Mouse (Mus musculus) kidney, embryonic 16.5 days (tissue): ENCODE data around the gene Pde10a. TPM values are rescaled to one million over a fixed set of nuclear protein-coding genes. Genes with fewer than 3 reads are reported as not detected.

Experiments used
- ATAC-seq: fragments of 200-750 bp; cut with Nextera tagmentation; 2 replicates; pipeline ENCODE4 v1.8.0; 2017; ENCODE audit warnings: moderate TSS enrichment; ENCODE audit not compliant: low FRiP score, low TSS enrichment
- H3K27ac ChIP-seq: fragments of 300-500 bp; sonication (generic); 2 replicates; pipeline ENCODE4 v1.5.1; 2014; ENCODE audit warnings: low read length
- H3K27me3 ChIP-seq: fragments of 300-500 bp; sonication (generic); 2 replicates; pipeline ENCODE4 v1.6.1; 2014; ENCODE audit warnings: low read length, control low read depth, mixed read lengths; ENCODE audit not compliant: insufficient read depth
- H3K36me3 ChIP-seq: fragments of 300-500 bp; sonication (generic); 2 replicates; pipeline ENCODE4 v1.6.1; 2014; ENCODE audit warnings: low read length, control low read depth, mixed read lengths; ENCODE audit not compliant: insufficient read depth
- H3K4me1 ChIP-seq: fragments of 300-500 bp; sonication (generic); 2 replicates; pipeline ENCODE4 v1.6.1; 2014; ENCODE audit warnings: low read length, control low read depth, mixed read lengths; ENCODE audit not compliant: insufficient read depth
- H3K4me2 ChIP-seq: fragments of 300-500 bp; sonication (generic); replicated peaks from 2 replicates; pipeline ENCODE4 v1.6.1; 2014; ENCODE audit warnings: low read depth, low read length
- H3K4me3 ChIP-seq: fragments of 300-500 bp; sonication (generic); 2 replicates; pipeline ENCODE4 v1.5.1; 2014; ENCODE audit warnings: mild to moderate bottlenecking, low read length
- H3K9ac ChIP-seq: fragments of 300-500 bp; sonication (generic); replicated peaks from 2 replicates; pipeline ENCODE4 v1.6.1; 2014; ENCODE audit warnings: low read length
- H3K9me3 ChIP-seq: fragments of 300-500 bp; sonication (generic); 2 replicates; pipeline ENCODE4 v1.6.1; 2016; ENCODE audit warnings: low read length, control low read depth
- WGBS: fragments of 180-500 bp; shearing (Covaris S2); extraction: QIAGEN DNeasy Blood & Tissue Kit; methylation state at CpG from one replicate; pipeline ENCODE4 v1.1.7; 2014; 5-methylcytosine and 5-hydroxymethylcytosine counted together
- polyA plus RNA-seq: library from polyadenylated mRNA; unstranded; fragments of >200 nt; fragmentation: Nextera tagmentation; extraction: Ambion mirVana; gene quantifications from 2 replicates; pipeline ENCODE4 v1.2.1, GENCODE M21; 2015

Pde10a gene
- polyA plus RNA-seq, 1 experiment from 2014 or later: 1.3 TPM

DNA sequence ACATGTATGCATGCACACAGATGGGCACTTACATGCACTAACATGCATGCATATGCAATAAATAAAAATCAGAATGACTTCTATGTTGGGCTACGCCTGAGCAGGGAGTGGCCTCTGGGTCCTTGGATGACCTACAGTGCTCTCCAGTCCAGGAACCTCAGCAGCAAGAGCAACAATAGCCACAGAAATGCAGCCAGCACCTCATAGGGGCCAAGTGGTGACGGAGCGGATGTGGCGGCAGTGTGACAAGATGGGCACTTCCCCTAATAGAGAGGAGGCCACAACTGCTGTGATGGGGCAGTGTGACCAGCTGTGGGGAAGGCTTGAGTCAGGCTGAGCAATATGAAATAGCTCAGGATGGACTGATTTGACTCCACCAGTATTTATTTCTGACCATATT is 109.3 kb downstream of the Pde10a start:
- 81% methylated on average over 4 of the region's 4 CpGs for WGBS

DNA sequence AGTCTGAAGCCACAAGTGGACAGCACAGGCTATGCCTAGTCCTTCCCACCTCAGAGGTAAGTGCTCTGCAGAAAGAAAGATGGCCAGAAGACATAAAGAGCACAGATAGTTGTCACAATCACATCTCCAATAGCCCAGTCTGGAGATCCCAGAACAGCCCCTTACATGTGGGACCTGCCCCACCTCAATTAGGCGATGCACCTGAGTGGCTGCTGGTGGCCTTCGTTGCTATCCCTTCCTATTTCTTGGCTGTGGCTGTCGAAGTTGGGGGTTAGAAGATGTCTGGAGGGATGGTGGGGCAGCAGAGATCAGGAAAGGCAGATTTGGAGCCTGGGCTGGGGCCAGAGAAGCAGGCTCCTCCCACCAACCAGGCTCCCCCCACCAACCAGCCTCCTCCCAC is 111.1 kb downstream of the Pde10a start:
- 60% methylated on average over 3 of the region's 3 CpGs for WGBS
- ATAC-seq: 0 out of 2 replicates have a peak, but pooled peaks have one; percentile 14
- Histone ChIP-seq H3K27me3 (no peaks in the 10 kb centered on the region), H3K27ac (no peak overlapping the region), H3K9ac (no peak overlapping the region), H3K4me2 (no peak overlapping the region), H3K4me3 (no peak overlapping the region), H3K36me3 (no peaks in the 10 kb centered on the region), H3K4me1 (peaks cover 4% of the 10 kb centered on the region; the same call in 1 of the 2 replicates), H3K9me3 (no peaks in the 10 kb centered on the region)

More for the DNA sequence above, 109.3 kb downstream of the Pde10a start:
- no peaks in the 10 kb centered on the region for H3K9me3 ChIP-seq
- H3K36me3 ChIP-seq: no peaks in the 10 kb centered on the region
- H3K9ac ChIP-seq: no peak overlapping the region
- no peak overlapping the region for H3K27ac ChIP-seq
- ATAC-seq: no peak
- no peaks in the 10 kb centered on the region for H3K27me3 ChIP-seq
- H3K4me1 ChIP-seq: peaks cover 4% of the 10 kb centered on the region; the same call in 1 of the 2 replicates
- H3K4me2 ChIP-seq: no peak overlapping the region
- no peak overlapping the region for H3K4me3 ChIP-seq

- Histone ChIP-seq H3K9ac (no peak overlapping the region), H3K36me3 (no peaks in the 10 kb centered on the region), H3K9me3 (no peaks in the 10 kb centered on the region), H3K4me2 (no peak overlapping the region), H3K27ac (no peak overlapping the region), H3K4me1 (peaks cover 4% of the 10 kb centered on the region; the same call in 1 of the 2 replicates), H3K27me3 (no peaks in the 10 kb centered on the region), H3K4me3 (no peak overlapping the region)
- no peak for ATAC-seq
- 32% methylated on average over 11 of the region's 11 CpGs for WGBS
Measured at GRCm38 (mm10) chr17:8636691-8637090, 111.5 kb downstream of the Pde10a start.

- no peak overlapping the region for H3K4me2 ChIP-seq
Measured at GRCm38 (mm10) chr17:8637181-8637580, 112.0 kb downstream of the Pde10a start.

DNA sequence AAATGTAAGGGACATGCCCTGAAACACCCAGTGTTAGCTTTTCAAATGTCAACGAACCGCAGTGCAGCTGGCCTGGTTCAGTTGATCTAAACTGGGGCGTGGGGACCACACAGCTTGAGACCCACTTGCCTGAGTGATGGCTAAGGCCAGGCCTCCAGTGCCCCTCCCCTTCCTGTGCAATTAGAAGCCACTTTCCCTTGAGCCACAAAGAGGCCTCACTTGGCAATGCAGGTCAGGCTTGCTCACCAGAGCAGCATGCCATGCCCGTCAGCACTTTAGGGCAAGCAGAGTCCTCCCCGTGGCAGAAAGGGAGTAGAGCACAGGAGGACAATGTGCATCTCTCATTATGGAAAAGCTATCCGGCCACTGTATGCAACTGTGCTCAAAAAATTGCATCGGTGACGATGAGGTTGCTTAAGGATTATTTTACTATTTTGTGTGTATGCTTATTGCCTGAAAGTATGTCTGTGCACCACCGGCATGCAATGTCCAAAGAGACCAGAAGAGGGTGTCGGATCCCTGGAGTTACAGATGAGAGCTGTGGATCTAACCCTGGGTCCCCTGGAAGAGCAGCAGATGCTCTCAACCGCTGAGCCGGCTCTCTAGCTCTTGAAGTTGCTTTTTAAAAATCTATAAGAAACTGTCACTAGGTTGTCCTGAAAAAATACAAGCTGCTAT is 114.7 kb downstream of the Pde10a start:
- Histone ChIP-seq H3K27ac (no peak overlapping the region), H3K27me3 (no peaks in the 10 kb centered on the region), H3K4me2 (no peak overlapping the region), H3K4me3 (no peak overlapping the region), H3K36me3 (no peaks in the 10 kb centered on the region), H3K4me1 (peaks cover 4% of the 10 kb centered on the region; the same call in 1 of the 2 replicates), H3K9me3 (no peaks in the 10 kb centered on the region), H3K9ac (no peak overlapping the region)
- 79% methylated on average over 12 of the region's 12 CpGs for WGBS
- no peak for ATAC-seq

More at GRCm38 (mm10) chr17:8637181-8637580, 112.0 kb downstream of the Pde10a start:
- H3K27ac ChIP-seq: no peak overlapping the region
- H3K9ac ChIP-seq: no peak overlapping the region
- no peaks in the 10 kb centered on the region for H3K27me3 ChIP-seq
- WGBS: 47% methylated on average over 4 of the region's 4 CpGs
- peaks cover 4% of the 10 kb centered on the region; the same call in 1 of the 2 replicates for H3K4me1 ChIP-seq
- no peak for ATAC-seq
- no peaks in the 10 kb centered on the region for H3K9me3 ChIP-seq
- H3K4me3 ChIP-seq: no peak overlapping the region
- no peaks in the 10 kb centered on the region for H3K36me3 ChIP-seq

DNA sequence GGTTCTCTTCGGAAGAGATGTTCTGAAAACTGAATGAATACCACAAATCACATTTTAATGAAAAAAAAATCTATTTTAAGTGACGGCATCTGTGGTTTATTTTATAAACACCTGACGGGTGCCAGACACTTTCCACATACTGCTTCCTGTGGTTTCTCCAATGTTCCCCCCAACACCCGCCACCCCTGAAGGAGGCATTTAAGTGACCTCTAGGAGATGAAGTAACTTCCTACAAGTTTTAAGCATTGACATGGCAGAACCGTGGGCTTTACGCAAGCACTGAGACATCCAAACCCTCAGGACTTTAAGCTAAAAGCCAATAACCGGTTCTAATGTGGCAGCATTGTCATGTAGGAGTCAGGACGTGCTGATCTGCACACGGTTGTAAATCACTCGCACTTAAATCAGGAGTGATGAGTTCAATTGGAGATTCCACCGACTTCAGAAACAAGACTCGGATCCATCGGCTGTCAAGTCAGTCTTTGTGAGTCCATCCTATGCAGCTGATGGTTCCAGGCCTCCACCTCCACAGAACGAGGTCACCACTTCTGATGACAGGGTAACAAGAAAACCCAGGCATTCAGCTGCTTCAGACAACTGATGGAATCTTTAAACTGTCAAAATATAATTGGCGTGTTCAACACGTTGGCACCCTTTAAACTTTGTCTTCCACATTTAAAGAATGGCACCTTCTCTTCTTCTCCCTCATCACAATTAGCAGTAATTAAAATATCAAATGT is 115.7 kb downstream of the Pde10a start:
- WGBS: 74% methylated on average over 16 of the region's 16 CpGs
- Histone ChIP-seq H3K4me2 (no peak overlapping the region), H3K9me3 (no peaks in the 10 kb centered on the region), H3K27me3 (no peaks in the 10 kb centered on the region), H3K9ac (no peak overlapping the region), H3K27ac (no peak overlapping the region), H3K4me3 (no peak overlapping the region), H3K4me1 (peaks cover 4% of the 10 kb centered on the region; the same call in 1 of the 2 replicates), H3K36me3 (no peaks in the 10 kb centered on the region)
- no peak for ATAC-seq

GRCm38 (mm10) chr17:8641491-8641890 is 116.3 kb downstream of the Pde10a start:
- Histone ChIP-seq H3K9ac (no peak overlapping the region), H3K27ac (no peak overlapping the region), H3K4me3 (no peak overlapping the region), H3K27me3 (no peaks in the 10 kb centered on the region), H3K9me3 (no peaks in the 10 kb centered on the region), H3K4me1 (peaks cover 4% of the 10 kb centered on the region; the same call in 1 of the 2 replicates), H3K36me3 (no peaks in the 10 kb centered on the region), H3K4me2 (no peak overlapping the region)
- no peak for ATAC-seq
- WGBS: 48% methylated on average over 3 of the region's 3 CpGs

- WGBS: 53% methylated on average over 3 of the region's 3 CpGs
- Histone ChIP-seq H3K36me3 (no peaks in the 10 kb centered on the region), H3K27me3 (no peaks in the 10 kb centered on the region), H3K4me2 (no peak overlapping the region), H3K27ac (no peak overlapping the region), H3K4me3 (no peak overlapping the region), H3K4me1 (no peaks in the 10 kb centered on the region), H3K9me3 (no peaks in the 10 kb centered on the region), H3K9ac (no peak overlapping the region)
- ATAC-seq: no peak
Measured at GRCm38 (mm10) chr17:8642356-8642755, 117.2 kb downstream of the Pde10a start.

DNA sequence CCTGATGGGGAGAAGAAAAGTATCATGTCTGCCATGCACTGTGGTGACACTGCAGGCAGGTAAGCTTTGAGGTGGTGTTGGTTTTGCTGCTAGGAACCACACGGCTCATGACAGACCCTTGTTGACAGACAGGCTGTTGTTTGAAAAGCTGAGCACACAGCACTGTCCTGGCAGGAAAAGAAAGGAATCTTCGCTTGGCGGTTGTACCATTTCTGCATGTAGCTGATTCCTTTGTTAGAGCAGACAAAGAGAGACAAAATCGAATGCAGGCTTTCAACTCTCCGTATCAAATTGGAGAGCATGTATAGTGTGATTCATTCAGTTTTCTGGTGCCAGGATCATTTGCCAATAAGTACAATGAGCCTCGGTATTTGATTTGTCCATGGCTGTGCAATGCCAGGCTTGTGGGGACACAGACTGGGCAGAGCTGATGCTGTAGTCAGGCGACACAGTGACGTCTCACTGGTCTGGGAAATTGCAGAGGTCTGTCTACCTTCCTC is 122.2 kb downstream of the Pde10a start:
- no peak overlapping the region for H3K4me2 ChIP-seq
- no peaks in the 10 kb centered on the region for H3K9me3 ChIP-seq
- 83% methylated on average over 8 of the region's 8 CpGs for WGBS
- no peaks in the 10 kb centered on the region for H3K36me3 ChIP-seq
- no peaks in the 10 kb centered on the region for H3K27me3 ChIP-seq
- H3K4me3 ChIP-seq: no peak overlapping the region
- no peak overlapping the region for H3K27ac ChIP-seq
- H3K9ac ChIP-seq: no peak overlapping the region
- H3K4me1 ChIP-seq: no peaks in the 10 kb centered on the region
- ATAC-seq: no peak

DNA sequence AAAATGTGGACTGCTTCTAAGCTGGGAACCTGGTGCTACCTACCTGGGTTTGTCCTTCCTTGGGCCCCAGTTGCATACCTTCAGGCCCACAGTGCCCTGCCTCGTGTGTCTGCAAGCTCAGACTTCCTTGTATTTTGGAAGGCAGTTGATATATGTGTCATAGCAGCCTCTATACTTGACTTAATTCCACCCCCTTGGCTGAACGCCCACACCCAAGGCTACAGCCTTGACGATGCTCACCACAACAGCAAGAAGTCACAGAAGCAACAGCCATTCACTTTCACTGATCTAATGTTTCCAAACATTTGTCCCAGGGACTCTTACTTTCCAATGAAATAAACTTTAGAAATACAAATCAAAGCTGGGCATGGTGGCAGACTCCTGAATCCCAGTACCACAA is 123.1 kb downstream of the Pde10a start:
- no peaks in the 10 kb centered on the region for H3K9me3 ChIP-seq
- H3K36me3 ChIP-seq: no peaks in the 10 kb centered on the region
- no peak overlapping the region for H3K27ac ChIP-seq
- no peak overlapping the region for H3K4me3 ChIP-seq
- H3K4me2 ChIP-seq: no peak overlapping the region
- H3K4me1 ChIP-seq: no peaks in the 10 kb centered on the region
- H3K27me3 ChIP-seq: no peaks in the 10 kb centered on the region
- H3K9ac ChIP-seq: no peak overlapping the region
- WGBS: 47% methylated on average over 3 of the region's 3 CpGs
- no peak for ATAC-seq
